Mouse (Mus musculus): ENCODE measurements around the gene Nhlrc4.

- no peak for TF ChIP-seq CTCF (IDR thresholded peaks at IDR 0.05; ENCODE audit: low read depth, low read length)
- TF ChIP-seq POLR2AphosphoS5 (IDR thresholded peaks at IDR 0.05; ENCODE audit: insufficient replicate concordance, low read depth, low read length): no peak
- no peak for TF ChIP-seq TAL1 (conservative IDR thresholded peaks at IDR 0.05; ENCODE audit: low read depth, low read length)
- TF ChIP-seq GATA1 (IDR thresholded peaks at IDR 0.05; ENCODE audit: borderline replicate concordance, low read length): no peak
- no peak for TF ChIP-seq GATA2 (IDR thresholded peaks at IDR 0.05; ENCODE audit: borderline replicate concordance, low read depth, low read length)
Observed at GRCm38 (mm10) chr17:25895891-25896290, 48.9 kb downstream of the Nhlrc4 start.
